Mouse (Mus musculus) right cerebral cortex, adult 18-20 months (tissue): ENCODE results near the gene Abcb4.
"Not testable (repeated sequence)": the region's sequence is repeated elsewhere in the genome, so short reads cannot be mapped to it uniquely, and the experiment has no call there.

Source experiments
- DNase-seq: peaks from one replicate; pipeline ENCODE4 v3.0.0; 2022; ENCODE audit warnings: mixed read lengths

Gene Abcb4

GRCm38 (mm10) chr5:9000006-9000405 lies 106.5 kb downstream of the Abcb4 start:
- not testable (repeated sequence) for DNase-seq

GRCm38 (mm10) chr5:9006585-9006984 lies 113.1 kb downstream of the Abcb4 start:
- DNase-seq: not testable (repeated sequence)
